Mouse (Mus musculus): ENCODE results near the gene Ciapin1. TPM values are rescaled to one million over a fixed set of nuclear protein-coding genes. Genes with fewer than 3 reads are reported as not detected.

Ciapin1 gene
- polyA plus RNA-seq, 1 experiment: 115 TPM

DNA sequence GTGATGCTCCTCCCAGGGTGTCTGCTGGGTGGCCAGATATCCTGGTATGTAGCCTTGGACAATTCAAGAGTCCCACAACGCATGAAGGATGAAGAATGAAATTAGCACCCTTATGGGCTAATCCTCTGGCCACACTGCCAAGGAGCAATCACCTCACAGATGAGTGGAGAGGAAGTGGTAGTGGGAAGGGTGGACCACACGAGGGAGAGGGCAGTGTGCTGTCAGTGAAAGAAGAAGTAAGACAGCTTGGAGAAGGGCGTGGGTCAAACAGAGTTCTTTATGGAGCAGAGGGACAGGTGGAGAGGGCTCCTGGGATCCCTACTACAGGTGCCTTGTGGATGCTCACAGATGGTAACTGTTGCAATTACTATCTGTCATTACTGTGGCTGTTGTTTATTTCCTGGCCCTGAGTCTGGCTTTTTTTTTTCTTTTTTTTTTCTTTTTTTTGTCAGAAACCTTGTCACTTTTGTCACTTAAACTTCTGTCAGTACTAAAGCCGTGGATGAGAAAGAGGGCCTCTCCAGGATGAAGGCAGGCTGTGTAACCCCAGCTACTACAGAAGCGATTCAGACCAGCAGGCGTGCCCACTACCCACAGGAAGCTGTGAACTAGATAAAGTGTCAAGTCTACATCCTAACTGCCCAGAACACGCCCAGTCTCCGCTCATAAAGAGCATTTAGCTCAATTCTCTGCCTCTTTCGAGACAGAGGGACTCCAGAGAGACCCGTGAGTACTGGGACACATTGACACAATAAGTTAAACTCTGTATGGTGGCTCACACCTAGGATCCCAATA, 33.4 kb downstream of the Ciapin1 start:
- H3K79me2 ChIP-seq (ENCODE audit: control insufficient read depth, insufficient read depth): no peaks in the 10 kb centered on the region

GRCm38 (mm10) chr8:94803551-94803950, 34.6 kb downstream of the Ciapin1 start:
- Histone ChIP-seq H3K4me3 (ENCODE audit: insufficient read depth, poor library complexity, severe bottlenecking) (no peak overlapping the region), H3K36me3 (ENCODE audit: control insufficient read depth, insufficient read depth) (no peaks in the 10 kb centered on the region), H3K27me3 (ENCODE audit: control insufficient read depth, insufficient read depth, insufficient read length) (no peaks in the 10 kb centered on the region), H3ac (ENCODE audit: control insufficient read depth, insufficient read length, low read depth) (no peak overlapping the region), H3K79me3 (ENCODE audit: low read depth) (no peaks in the 10 kb centered on the region), H3K79me2 (ENCODE audit: control insufficient read depth, insufficient read depth) (no peaks in the 10 kb centered on the region)
- TF ChIP-seq FOSL1 (IDR thresholded peaks at IDR 0.05; ENCODE audit: insufficient read depth, low read length, poor library complexity, severe bottlenecking): no peak
- no peak for TF ChIP-seq USF1 (IDR thresholded peaks at IDR 0.05; ENCODE audit: low read depth)
- TF ChIP-seq MYOG (IDR thresholded peaks at IDR 0.05; ENCODE audit: control insufficient read depth, extremely low read depth, insufficient read length): no peak
- TF ChIP-seq MYOD1 (IDR thresholded peaks at IDR 0.05; ENCODE audit: control insufficient read depth, insufficient read length, low read depth): no peak
- no peak for TF ChIP-seq CTCF (IDR thresholded peaks at IDR 0.05; ENCODE audit: control insufficient read depth, insufficient read depth, insufficient read length)
- no peak for TF ChIP-seq CEBPB (IDR thresholded peaks at IDR 0.05; ENCODE audit: low read depth)
- no peak for TF ChIP-seq MAX (IDR thresholded peaks at IDR 0.05)

More for the DNA sequence above, 33.4 kb downstream of the Ciapin1 start:
- Histone ChIP-seq H3K36me3 (ENCODE audit: control insufficient read depth, insufficient read depth) (no peaks in the 10 kb centered on the region), H3K27me3 (ENCODE audit: control insufficient read depth, insufficient read depth, insufficient read length) (no peaks in the 10 kb centered on the region), H3K4me3 (ENCODE audit: insufficient read depth, poor library complexity, severe bottlenecking) (no peak overlapping the region), H3ac (ENCODE audit: control insufficient read depth, insufficient read length, low read depth) (no peak overlapping the region), H3K79me3 (ENCODE audit: low read depth) (no peaks in the 10 kb centered on the region)
- TF ChIP-seq MYOD1 (IDR thresholded peaks at IDR 0.05; ENCODE audit: control insufficient read depth, insufficient read length, low read depth) (no peak), FOSL1 (IDR thresholded peaks at IDR 0.05; ENCODE audit: insufficient read depth, low read length, poor library complexity, severe bottlenecking) (no peak), CTCF (IDR thresholded peaks at IDR 0.05; ENCODE audit: control insufficient read depth, insufficient read depth, insufficient read length) (no peak), MAX (IDR thresholded peaks at IDR 0.05) (no peak)

DNA sequence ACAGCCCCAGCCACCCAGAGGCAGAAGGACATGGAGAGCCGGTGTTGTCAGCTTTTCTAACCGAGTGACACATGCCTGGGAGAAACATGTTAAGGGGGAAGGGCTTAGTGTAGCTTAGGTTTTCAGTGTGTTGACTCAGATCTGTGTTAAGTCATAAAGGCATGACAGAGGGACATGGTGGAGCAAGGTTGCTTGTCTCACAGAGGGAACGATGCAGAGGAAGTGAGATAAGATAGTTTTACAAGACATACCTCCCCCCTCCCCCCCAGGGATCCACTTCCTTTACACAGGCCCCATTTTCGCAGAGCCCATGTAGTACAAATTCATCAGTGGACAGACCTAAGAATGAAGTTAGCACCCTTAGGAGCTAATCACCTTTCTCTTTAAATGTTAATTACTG, 35.8 kb downstream of the Ciapin1 start:
- Histone ChIP-seq H3K4me3 (ENCODE audit: insufficient read depth, poor library complexity, severe bottlenecking) (no peak overlapping the region), H3K36me3 (ENCODE audit: control insufficient read depth, insufficient read depth) (no peaks in the 10 kb centered on the region), H3ac (ENCODE audit: control insufficient read depth, insufficient read length, low read depth) (no peak overlapping the region), H3K79me2 (ENCODE audit: control insufficient read depth, insufficient read depth) (no peaks in the 10 kb centered on the region), H3K27me3 (ENCODE audit: control insufficient read depth, insufficient read depth, insufficient read length) (no peaks in the 10 kb centered on the region), H3K79me3 (ENCODE audit: low read depth) (no peaks in the 10 kb centered on the region)
- TF ChIP-seq MYOG (IDR thresholded peaks at IDR 0.05; ENCODE audit: control insufficient read depth, extremely low read depth, insufficient read length) (no peak), MAX (IDR thresholded peaks at IDR 0.05) (no peak), CTCF (IDR thresholded peaks at IDR 0.05; ENCODE audit: control insufficient read depth, insufficient read depth, insufficient read length) (no peak), CEBPB (IDR thresholded peaks at IDR 0.05; ENCODE audit: low read depth) (no peak), MYOD1 (IDR thresholded peaks at IDR 0.05; ENCODE audit: control insufficient read depth, insufficient read length, low read depth) (no peak), FOSL1 (IDR thresholded peaks at IDR 0.05; ENCODE audit: insufficient read depth, low read length, poor library complexity, severe bottlenecking) (no peak), USF1 (IDR thresholded peaks at IDR 0.05; ENCODE audit: low read depth) (no peak)

- Histone ChIP-seq H3K79me2 (ENCODE audit: control insufficient read depth, insufficient read depth) (no peaks in the 10 kb centered on the region), H3K36me3 (ENCODE audit: control insufficient read depth, insufficient read depth) (no peaks in the 10 kb centered on the region), H3K4me3 (ENCODE audit: insufficient read depth, poor library complexity, severe bottlenecking) (no peak overlapping the region), H3K27me3 (ENCODE audit: control insufficient read depth, insufficient read depth, insufficient read length) (no peaks in the 10 kb centered on the region), H3ac (ENCODE audit: control insufficient read depth, insufficient read length, low read depth) (no peak overlapping the region), H3K79me3 (ENCODE audit: low read depth) (no peaks in the 10 kb centered on the region)
- TF ChIP-seq CEBPB (IDR thresholded peaks at IDR 0.05; ENCODE audit: low read depth) (no peak), MAX (IDR thresholded peaks at IDR 0.05) (no peak), USF1 (IDR thresholded peaks at IDR 0.05; ENCODE audit: low read depth) (no peak), MYOD1 (IDR thresholded peaks at IDR 0.05; ENCODE audit: control insufficient read depth, insufficient read length, low read depth) (no peak), FOSL1 (IDR thresholded peaks at IDR 0.05; ENCODE audit: insufficient read depth, low read length, poor library complexity, severe bottlenecking) (no peak), MYOG (IDR thresholded peaks at IDR 0.05; ENCODE audit: control insufficient read depth, extremely low read depth, insufficient read length) (no peak), CTCF (IDR thresholded peaks at IDR 0.05; ENCODE audit: control insufficient read depth, insufficient read depth, insufficient read length) (no peak)
Measured at GRCm38 (mm10) chr8:94801293-94802095, 36.7 kb downstream of the Ciapin1 start.

- Histone ChIP-seq H3K27me3 (ENCODE audit: control insufficient read depth, insufficient read depth, insufficient read length) (no peaks in the 10 kb centered on the region), H3K79me3 (ENCODE audit: low read depth) (no peaks in the 10 kb centered on the region), H3K36me3 (ENCODE audit: control insufficient read depth, insufficient read depth) (no peaks in the 10 kb centered on the region), H3K4me3 (ENCODE audit: insufficient read depth, poor library complexity, severe bottlenecking) (no peak overlapping the region), H3ac (ENCODE audit: control insufficient read depth, insufficient read length, low read depth) (no peak overlapping the region), H3K79me2 (ENCODE audit: control insufficient read depth, insufficient read depth) (no peaks in the 10 kb centered on the region)
- TF ChIP-seq MAX (IDR thresholded peaks at IDR 0.05): no peak
Measured at GRCm38 (mm10) chr8:94800278-94800968, 37.7 kb downstream of the Ciapin1 start.
